Mouse (Mus musculus) urinary bladder, postnatal 36 days (tissue): ENCODE data around the gene Olfr315.
"Not testable (repeated sequence)": the region's sequence is repeated elsewhere in the genome, so short reads cannot be mapped to it uniquely, and the experiment has no call there.

Experiments used
- DNase-seq, 2 experiments: peaks; one replicate each; pipeline ENCODE4 v3.0.0; 2022; ENCODE audit warnings: low spot score in 2 of 2, mixed read lengths in 1 of 2

The Olfr315 gene

GRCm38 (mm10) chr11:58772888-58773287 is at the start of gene Olfr315:
TSS of gene Olfr315 (plus strand) at chr11:58773188.
- DNase-seq, result no peak

- DNase-seq, result no peak
Measured at GRCm38 (mm10) chr11:58723914-58724313, 49.1 kb upstream of the Olfr315 start, which contains the start of gene Olfr318. TSS of gene Olfr318 (minus strand) at chr11:58724014.

- not testable (repeated sequence) for DNase-seq
Measured at GRCm38 (mm10) chr11:58727896-58728650, 44.9 kb upstream of the Olfr315 start.

GRCm38 (mm10) chr11:58733372-58733771 is 39.6 kb upstream of the Olfr315 start:
- DNase-seq, result no peak

GRCm38 (mm10) chr11:58738792-58739262 is 34.2 kb upstream of the Olfr315 start, which contains the start of gene Olfr317:
TSS of gene Olfr317 (minus strand) at chr11:58739212.
- DNase-seq, result no peak

GRCm38 (mm10) chr11:58751096-58751495 is 21.9 kb upstream of the Olfr315 start:
- not testable (repeated sequence) for DNase-seq

- DNase-seq, result no peak
Measured at GRCm38 (mm10) chr11:58752434-58752833, 20.6 kb upstream of the Olfr315 start, which contains the start of gene Olfr316. TSS of gene Olfr316 (plus strand) at chr11:58752734.

- no peak for DNase-seq
Measured at GRCm38 (mm10) chr11:58782480-58783089, 9.6 kb downstream of the Olfr315 start, which contains the start of gene Olfr314. TSS of gene Olfr314 (plus strand) at chr11:58782952.

GRCm38 (mm10) chr11:58784182-58784581 is 11.2 kb downstream of the Olfr315 start:
- no peak for DNase-seq

GRCm38 (mm10) chr11:58787651-58788050 is 14.7 kb downstream of the Olfr315 start:
- DNase-seq, result no peak

- no peak for DNase-seq
Measured at GRCm38 (mm10) chr11:58788346-58788745, 15.4 kb downstream of the Olfr315 start.

GRCm38 (mm10) chr11:58789532-58789931 is 16.5 kb downstream of the Olfr315 start:
- no peak for DNase-seq

- no peak for DNase-seq
Measured at GRCm38 (mm10) chr11:58790053-58790452, 17.1 kb downstream of the Olfr315 start.

GRCm38 (mm10) chr11:58790646-58791045 is 17.7 kb downstream of the Olfr315 start:
- DNase-seq, result no peak

- DNase-seq, result no peak
Measured at GRCm38 (mm10) chr11:58795856-58796255, 22.9 kb downstream of the Olfr315 start.

- DNase-seq, result no peak
Measured at GRCm38 (mm10) chr11:58796850-58797249, 23.9 kb downstream of the Olfr315 start.

- DNase-seq, result no peak
Measured at GRCm38 (mm10) chr11:58799747-58800146, 26.8 kb downstream of the Olfr315 start.

- DNase-seq, result no peak
Measured at GRCm38 (mm10) chr11:58801558-58802228, 28.7 kb downstream of the Olfr315 start, which contains the start of gene Fam183b. TSS of gene Fam183b (minus strand) at chr11:58801960.

- DNase-seq, result no peak
Measured at GRCm38 (mm10) chr11:58803871-58804270, 30.9 kb downstream of the Olfr315 start.

GRCm38 (mm10) chr11:58804393-58804792 is 31.4 kb downstream of the Olfr315 start:
- no peak for DNase-seq

- no peak for DNase-seq
Measured at GRCm38 (mm10) chr11:58812001-58812400, 39.0 kb downstream of the Olfr315 start.

GRCm38 (mm10) chr11:58814700-58815099 is 41.7 kb downstream of the Olfr315 start, which contains the start of gene Olfr313:
TSS of gene Olfr313 (plus strand) at chr11:58815000.
- not testable (repeated sequence) for DNase-seq
